Mouse (Mus musculus): ENCODE measurements around the gene Ccdc155. TPM values are rescaled to one million over a fixed set of nuclear protein-coding genes. Genes with fewer than 3 reads are reported as not detected.

The Ccdc155 gene
- polyA plus RNA-seq, 1 experiment, result not detected

- peak overlapping the region; percentile 94 for H3ac ChIP-seq (ENCODE audit: control insufficient read depth, insufficient read length, low read depth)
- peaks cover 17% of the 10 kb centered on the region for H3K79me2 ChIP-seq (ENCODE audit: control insufficient read depth, insufficient read depth)
- H3K27me3 ChIP-seq (ENCODE audit: control insufficient read depth, insufficient read depth, insufficient read length), result no peaks in the 10 kb centered on the region
- H3K36me3 ChIP-seq (ENCODE audit: control insufficient read depth, insufficient read depth), result no peaks in the 10 kb centered on the region
- peaks cover 2% of the 10 kb centered on the region for H3K79me3 ChIP-seq (ENCODE audit: low read depth)
- peak overlapping the region; percentile 46 for H3K4me3 ChIP-seq (ENCODE audit: insufficient read depth, poor library complexity, severe bottlenecking)
- TF ChIP-seq USF1 (IDR thresholded peaks at IDR 0.05; ENCODE audit: low read depth), result no peak
- TF ChIP-seq MYOG (IDR thresholded peaks at IDR 0.05; ENCODE audit: control insufficient read depth, extremely low read depth, insufficient read length), result no peak
- no peak for TF ChIP-seq MYOD1 (IDR thresholded peaks at IDR 0.05; ENCODE audit: control insufficient read depth, insufficient read length, low read depth)
- no peak for TF ChIP-seq CTCF (IDR thresholded peaks at IDR 0.05; ENCODE audit: control insufficient read depth, insufficient read depth, insufficient read length)
- no peak for TF ChIP-seq MAX (IDR thresholded peaks at IDR 0.05)
- no peak for TF ChIP-seq CEBPB (IDR thresholded peaks at IDR 0.05; ENCODE audit: low read depth)
- no peak for TF ChIP-seq FOSL1 (IDR thresholded peaks at IDR 0.05; ENCODE audit: insufficient read depth, low read length, poor library complexity, severe bottlenecking)
These were observed 11.9 kb upstream of the Ccdc155 start for GRCm38 (mm10) chr7:45216442-45217183.

GRCm38 (mm10) chr7:45215673-45216441 lies 11.2 kb upstream of the Ccdc155 start, which contains the start of gene Tead2:
TSS of gene Tead2 (plus strand) at chr7:45215753.
- peaks cover 17% of the 10 kb centered on the region for H3K79me2 ChIP-seq (ENCODE audit: control insufficient read depth, insufficient read depth)
- no peaks in the 10 kb centered on the region for H3K36me3 ChIP-seq (ENCODE audit: control insufficient read depth, insufficient read depth)
- no peaks in the 10 kb centered on the region for H3K27me3 ChIP-seq (ENCODE audit: control insufficient read depth, insufficient read depth, insufficient read length)
- H3K79me3 ChIP-seq (ENCODE audit: low read depth), result peaks cover 2% of the 10 kb centered on the region
- TF ChIP-seq FOSL1 (IDR thresholded peaks at IDR 0.05; ENCODE audit: insufficient read depth, low read length, poor library complexity, severe bottlenecking) (no peak), CTCF (IDR thresholded peaks at IDR 0.05; ENCODE audit: control insufficient read depth, insufficient read depth, insufficient read length) (no peak), MAX (IDR thresholded peaks at IDR 0.05) (peak; percentile 19), MYOG (IDR thresholded peaks at IDR 0.05; ENCODE audit: control insufficient read depth, extremely low read depth, insufficient read length) (no peak)
- peak within 1 kb of the TSS; percentile 46 for H3K4me3 ChIP-seq (ENCODE audit: insufficient read depth, poor library complexity, severe bottlenecking)
- H3ac ChIP-seq (ENCODE audit: control insufficient read depth, insufficient read length, low read depth), result peak within 1 kb of the TSS; percentile 94

GRCm38 (mm10) chr7:45213708-45214107 lies 9.0 kb upstream of the Ccdc155 start:
- no peak overlapping the region for H3ac ChIP-seq (ENCODE audit: control insufficient read depth, insufficient read length, low read depth)

GRCm38 (mm10) chr7:45212356-45212755 lies 7.7 kb upstream of the Ccdc155 start:
- peaks cover 2% of the 10 kb centered on the region for H3K79me3 ChIP-seq (ENCODE audit: low read depth)
- peaks cover 9% of the 10 kb centered on the region for H3K27me3 ChIP-seq (ENCODE audit: control insufficient read depth, insufficient read depth, insufficient read length)
- H3K36me3 ChIP-seq (ENCODE audit: control insufficient read depth, insufficient read depth), result no peaks in the 10 kb centered on the region
- peaks cover 15% of the 10 kb centered on the region for H3K79me2 ChIP-seq (ENCODE audit: control insufficient read depth, insufficient read depth)
- no peak overlapping the region for H3K4me3 ChIP-seq (ENCODE audit: insufficient read depth, poor library complexity, severe bottlenecking)
- H3ac ChIP-seq (ENCODE audit: control insufficient read depth, insufficient read length, low read depth), result no peak overlapping the region
- no peak for TF ChIP-seq MAX (IDR thresholded peaks at IDR 0.05)
- TF ChIP-seq MYOD1 (IDR thresholded peaks at IDR 0.05; ENCODE audit: control insufficient read depth, insufficient read length, low read depth), result no peak
- TF ChIP-seq USF1 (IDR thresholded peaks at IDR 0.05; ENCODE audit: low read depth), result no peak
- no peak for TF ChIP-seq CTCF (IDR thresholded peaks at IDR 0.05; ENCODE audit: control insufficient read depth, insufficient read depth, insufficient read length)
- no peak for TF ChIP-seq CEBPB (IDR thresholded peaks at IDR 0.05; ENCODE audit: low read depth)
- no peak for TF ChIP-seq FOSL1 (IDR thresholded peaks at IDR 0.05; ENCODE audit: insufficient read depth, low read length, poor library complexity, severe bottlenecking)
- TF ChIP-seq MYOG (IDR thresholded peaks at IDR 0.05; ENCODE audit: control insufficient read depth, extremely low read depth, insufficient read length), result no peak

More at GRCm38 (mm10) chr7:45213708-45214107, 9.0 kb upstream of the Ccdc155 start:
- Histone ChIP-seq H3K4me3 (ENCODE audit: insufficient read depth, poor library complexity, severe bottlenecking) (no peak overlapping the region), H3K27me3 (ENCODE audit: control insufficient read depth, insufficient read depth, insufficient read length) (peaks cover 9% of the 10 kb centered on the region), H3K36me3 (ENCODE audit: control insufficient read depth, insufficient read depth) (no peaks in the 10 kb centered on the region), H3K79me3 (ENCODE audit: low read depth) (peaks cover 2% of the 10 kb centered on the region), H3K79me2 (ENCODE audit: control insufficient read depth, insufficient read depth) (peaks cover 17% of the 10 kb centered on the region)
- TF ChIP-seq CEBPB (IDR thresholded peaks at IDR 0.05; ENCODE audit: low read depth) (no peak), FOSL1 (IDR thresholded peaks at IDR 0.05; ENCODE audit: insufficient read depth, low read length, poor library complexity, severe bottlenecking) (no peak), MAX (IDR thresholded peaks at IDR 0.05) (no peak), MYOD1 (IDR thresholded peaks at IDR 0.05; ENCODE audit: control insufficient read depth, insufficient read length, low read depth) (no peak), MYOG (IDR thresholded peaks at IDR 0.05; ENCODE audit: control insufficient read depth, extremely low read depth, insufficient read length) (no peak), CTCF (IDR thresholded peaks at IDR 0.05; ENCODE audit: control insufficient read depth, insufficient read depth, insufficient read length) (no peak), USF1 (IDR thresholded peaks at IDR 0.05; ENCODE audit: low read depth) (no peak)

- peaks cover 9% of the 10 kb centered on the region for H3K27me3 ChIP-seq (ENCODE audit: control insufficient read depth, insufficient read depth, insufficient read length)
- H3K79me2 ChIP-seq (ENCODE audit: control insufficient read depth, insufficient read depth), result peaks cover 10% of the 10 kb centered on the region
- TF ChIP-seq MYOG (IDR thresholded peaks at IDR 0.05; ENCODE audit: control insufficient read depth, extremely low read depth, insufficient read length), result no peak
- no peak for TF ChIP-seq MYOD1 (IDR thresholded peaks at IDR 0.05; ENCODE audit: control insufficient read depth, insufficient read length, low read depth)
- TF ChIP-seq FOSL1 (IDR thresholded peaks at IDR 0.05; ENCODE audit: insufficient read depth, low read length, poor library complexity, severe bottlenecking), result no peak
- TF ChIP-seq CTCF (IDR thresholded peaks at IDR 0.05; ENCODE audit: control insufficient read depth, insufficient read depth, insufficient read length), result no peak
- TF ChIP-seq CEBPB (IDR thresholded peaks at IDR 0.05; ENCODE audit: low read depth), result no peak
- TF ChIP-seq USF1 (IDR thresholded peaks at IDR 0.05; ENCODE audit: low read depth), result no peak
- no peak for TF ChIP-seq MAX (IDR thresholded peaks at IDR 0.05)
- H3ac ChIP-seq (ENCODE audit: control insufficient read depth, insufficient read length, low read depth), result no peak within 1 kb of the TSS
- peaks cover 1% of the 10 kb centered on the region for H3K79me3 ChIP-seq (ENCODE audit: low read depth)
- no peak within 1 kb of the TSS for H3K4me3 ChIP-seq (ENCODE audit: insufficient read depth, poor library complexity, severe bottlenecking)
- H3K36me3 ChIP-seq (ENCODE audit: control insufficient read depth, insufficient read depth), result no peaks in the 10 kb centered on the region
These were observed 7.2 kb upstream of the Ccdc155 start, which contains the start of gene Dkkl1 for GRCm38 (mm10) chr7:45211851-45212251. TSS of gene Dkkl1 (minus strand) at chr7:45212147.

Data from C2C12 (cell line).